Mouse (Mus musculus) myocyte (in vitro differentiated cells): ENCODE data around the gene Rgs19.

Source experiments
- POLR2A ChIP-seq: IDR thresholded peaks from one replicate; pipeline ENCODE4 v1.6.1; 2011; ENCODE audit warnings: low read depth, mild to moderate bottlenecking, control low read depth, moderate library complexity; ENCODE audit not compliant: insufficient read length
- TCF3 ChIP-seq: IDR thresholded peaks from one replicate; pipeline ENCODE4 v1.6.1; 2011; ENCODE audit warnings: low read depth, control low read depth; ENCODE audit not compliant: insufficient read length

DNA sequence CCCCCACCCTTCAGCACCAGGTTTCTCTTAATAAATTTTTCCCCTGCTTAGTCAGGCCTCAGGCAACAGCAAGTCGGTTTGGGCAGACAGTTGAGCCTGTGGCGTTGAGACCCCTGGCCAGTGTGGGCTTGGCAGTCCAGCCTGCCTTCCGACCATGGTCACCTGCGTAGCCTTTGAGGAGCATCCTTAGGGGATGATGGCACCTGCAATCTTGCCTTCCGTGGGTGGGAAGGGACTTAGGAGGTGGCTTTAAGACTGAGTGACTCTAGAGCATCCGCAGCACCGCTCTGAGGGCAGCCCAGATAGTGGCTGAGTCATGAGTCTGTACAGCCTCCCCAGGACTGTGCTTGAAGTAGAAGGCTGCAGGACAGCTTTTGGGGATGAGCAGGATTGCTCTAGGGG is 13.1 kb downstream of the Rgs19 start:
- no peak for TF ChIP-seq TCF3
- no peak for TF ChIP-seq POLR2A
